Mouse (Mus musculus) cerebellum, adult 9-10 months (tissue): ENCODE measurements around the gene Olfr1458.

Experiments
- DNase-seq: peaks from one replicate; pipeline ENCODE4 v3.0.0; 2022

The Olfr1458 gene

DNA sequence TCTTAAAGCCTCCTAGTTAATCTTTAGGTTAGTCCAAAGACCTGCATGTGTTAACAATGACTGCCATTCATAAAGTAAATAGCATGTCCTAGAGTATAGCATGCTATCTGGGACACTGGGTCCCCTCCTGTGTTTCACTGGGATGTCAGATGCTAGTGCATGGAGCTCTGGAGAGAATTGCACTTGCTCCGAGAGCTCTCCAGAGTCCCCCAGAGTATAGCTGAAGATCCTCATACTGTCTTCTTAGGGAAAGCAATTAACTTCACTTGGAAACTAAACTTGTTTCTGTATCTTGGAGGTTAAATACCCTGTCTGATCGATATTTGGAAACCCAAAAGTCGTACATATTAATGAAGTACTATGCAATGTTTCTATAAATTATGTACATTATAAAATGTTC, at the start of gene Olfr1458:
Gene Olfr1458, minus strand, starts transcription at position 101 of the 400 bp plus-strand sequence.
- no peak for DNase-seq

DNA sequence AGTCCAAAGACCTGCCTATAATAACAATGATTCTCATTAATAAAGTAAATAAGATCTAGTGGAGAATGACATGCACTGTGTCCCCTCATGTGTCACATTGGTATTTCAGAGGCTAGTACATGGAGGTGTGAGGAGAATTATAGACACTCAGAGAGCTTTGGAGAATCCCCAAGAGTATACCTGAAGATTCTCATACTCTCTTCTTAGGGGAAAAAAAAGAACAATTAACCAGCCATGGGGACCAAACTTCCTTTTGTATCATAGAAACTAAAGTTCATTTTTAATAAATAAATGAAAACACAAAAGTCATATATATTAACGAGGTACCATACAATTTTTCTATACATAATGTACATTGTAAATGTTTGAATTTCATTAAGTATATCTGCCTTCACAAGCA, 42.9 kb upstream of the Olfr1458 start, which contains the start of gene Olfr1459:
Gene Olfr1459, minus strand, starts transcription at position 101 of the 400 bp plus-strand sequence.
- DNase-seq = no peak

DNA sequence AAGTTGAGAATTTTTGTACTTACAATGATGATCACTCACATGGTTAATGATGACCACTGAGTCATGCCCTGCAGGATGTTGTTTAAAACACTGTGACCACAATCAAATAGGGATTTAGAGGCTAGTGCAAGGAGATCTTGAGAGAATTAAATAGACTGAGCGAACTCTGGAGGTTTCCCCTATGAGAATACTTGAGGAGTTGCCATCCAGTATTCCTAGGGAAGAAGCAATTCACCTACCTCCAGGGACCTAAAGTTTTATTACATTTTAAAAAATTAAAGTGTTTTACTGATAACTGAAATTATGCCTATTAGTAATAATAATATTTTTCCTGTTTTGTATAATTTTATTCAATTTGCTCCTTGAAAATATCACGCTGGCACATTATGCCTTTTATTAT, 8.8 kb downstream of the Olfr1458 start, which contains the start of gene Olfr1457:
Gene Olfr1457, minus strand, starts transcription at position 101 of the 400 bp plus-strand sequence.
- DNase-seq = no peak

DNA sequence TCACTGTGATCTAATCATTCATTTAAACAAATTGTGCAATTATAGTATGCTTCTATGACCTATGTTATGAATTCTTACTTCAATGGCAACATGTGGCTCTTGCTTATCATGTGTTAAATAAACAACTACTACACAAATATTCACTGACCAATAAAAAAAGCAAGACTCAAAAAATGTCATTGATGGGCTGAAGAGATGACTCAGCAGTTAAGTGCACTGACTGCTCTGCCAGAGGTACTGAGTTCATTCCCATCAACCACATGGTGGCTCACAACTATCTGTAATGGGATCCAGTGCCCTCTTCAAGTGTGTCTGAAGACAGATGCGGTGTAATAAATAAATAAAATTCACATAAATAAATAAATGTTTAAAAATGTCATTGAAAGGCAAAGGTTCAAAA, 12.7 kb downstream of the Olfr1458 start:
- no peak for DNase-seq

DNA sequence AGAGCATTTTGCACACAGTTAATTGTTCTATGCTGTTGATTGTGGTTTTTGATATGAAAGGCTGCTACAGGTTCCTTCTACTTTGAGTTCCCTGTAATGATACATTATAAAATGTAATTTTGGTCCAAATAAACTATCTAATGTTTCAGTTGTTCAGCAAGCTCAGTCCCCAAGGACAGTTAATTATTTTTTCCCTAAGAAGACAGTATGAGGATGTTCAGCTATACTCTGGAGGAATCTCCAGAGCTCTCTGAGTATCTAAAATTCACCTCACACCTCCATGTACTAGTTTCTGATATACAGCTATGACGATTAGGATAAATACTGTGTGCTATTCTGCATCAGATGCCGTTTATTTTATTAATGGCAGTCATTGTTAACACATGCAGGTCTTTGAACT, 46.3 kb downstream of the Olfr1458 start, which contains the start of gene Olfr1454:
Gene Olfr1454, plus strand, starts transcription at position 301 of the 400 bp plus-strand sequence.
- DNase-seq = no peak
